Mouse (Mus musculus): ENCODE results near the gene Hist1h2ad.
"Not testable (repeated sequence)": the region's sequence is repeated elsewhere in the genome, so short reads cannot be mapped to it uniquely, and the experiment has no call there.

The Hist1h2ad gene

GRCm38 (mm10) chr13:23562699-23563462, 11.3 kb upstream of the Hist1h2ad start:
- no peak for DNase-seq (ENCODE audit: low read depth)

DNA sequence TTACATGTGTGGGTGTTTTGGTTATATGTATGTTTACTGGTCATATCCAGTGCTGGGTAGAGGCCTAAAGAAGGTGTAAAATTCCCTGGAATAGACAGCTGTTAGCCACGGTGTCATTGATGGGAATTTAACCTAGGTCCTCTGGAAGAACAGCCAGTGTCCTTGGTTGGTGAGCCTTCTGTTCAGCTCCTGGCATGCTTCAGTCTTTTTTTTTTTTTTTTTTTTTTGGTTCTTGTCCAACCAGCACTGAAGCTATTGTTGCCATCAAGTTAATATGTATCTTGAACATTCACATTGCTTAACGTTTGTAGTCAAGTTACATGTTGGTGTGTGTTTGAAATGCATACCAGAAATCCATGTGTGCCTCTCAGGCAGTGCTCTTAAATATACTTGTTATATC, 9.7 kb upstream of the Hist1h2ad start:
- no peak for DNase-seq (ENCODE audit: low read depth)

GRCm38 (mm10) chr13:23570261-23571021, 3.7 kb upstream of the Hist1h2ad start:
- DNase-seq (ENCODE audit: low read depth), result not testable (repeated sequence)

DNA sequence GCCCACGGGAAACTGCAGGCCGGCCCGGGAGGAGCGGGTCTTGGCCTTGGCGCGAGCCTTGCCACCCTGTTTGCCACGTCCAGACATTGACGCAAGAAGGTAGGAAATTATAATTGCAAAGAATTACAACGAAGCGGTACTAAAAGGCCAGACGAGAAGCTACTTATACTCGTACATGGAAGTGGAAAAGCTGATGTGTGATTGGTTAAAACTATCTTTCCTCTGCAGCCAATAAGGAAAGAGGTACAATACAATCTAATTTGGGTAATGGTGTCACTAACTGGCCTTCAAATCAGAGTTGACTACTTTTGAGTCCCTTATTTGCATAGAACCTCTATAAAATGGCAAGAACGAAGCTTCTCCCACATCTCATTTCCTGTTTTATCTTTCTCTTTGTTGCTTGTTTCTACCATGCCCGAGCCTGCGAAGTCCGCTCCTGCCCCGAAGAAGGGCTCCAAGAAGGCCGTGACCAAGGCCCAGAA, 3.1 kb upstream of the Hist1h2ad start, which contains the start of the genes Hist1h2ae and Hist1h2bg:
Hist1h2ae (minus strand) TSS at position 199 of the 482 bp plus-strand sequence.
Hist1h2bg (plus strand) TSS at position 375 of the 482 bp plus-strand sequence.
- peak; percentile 89 for DNase-seq (ENCODE audit: low read depth)

DNA sequence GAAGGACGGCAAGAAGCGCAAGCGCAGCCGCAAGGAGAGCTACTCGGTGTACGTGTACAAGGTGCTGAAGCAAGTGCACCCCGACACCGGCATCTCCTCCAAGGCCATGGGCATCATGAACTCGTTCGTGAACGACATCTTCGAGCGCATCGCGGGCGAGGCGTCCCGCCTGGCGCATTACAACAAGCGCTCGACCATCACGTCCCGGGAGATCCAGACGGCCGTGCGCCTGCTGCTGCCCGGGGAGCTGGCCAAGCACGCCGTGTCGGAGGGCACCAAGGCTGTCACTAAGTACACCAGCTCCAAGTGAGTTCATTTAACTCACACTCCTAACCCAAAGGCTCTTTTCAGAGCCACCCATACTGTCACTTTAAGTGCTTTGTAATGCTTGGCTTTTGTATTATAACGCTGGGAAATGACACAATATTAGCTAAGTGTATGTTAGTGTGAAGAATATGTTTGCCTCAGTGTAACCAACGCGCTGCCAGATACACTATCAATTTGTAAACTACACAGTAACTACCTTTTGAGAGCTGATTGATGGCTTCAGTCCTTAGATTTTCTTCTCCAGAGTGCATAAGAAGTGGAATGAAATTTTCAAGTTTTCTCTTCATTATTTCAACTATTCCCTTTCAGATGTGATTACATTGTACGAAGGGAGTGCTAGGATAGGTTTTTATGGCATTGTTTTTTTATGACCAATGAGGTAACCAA, 2.5 kb upstream of the Hist1h2ad start:
- not testable (repeated sequence) for DNase-seq (ENCODE audit: low read depth)

GRCm38 (mm10) chr13:23572218-23573033, 1.8 kb upstream of the Hist1h2ad start:
- DNase-seq (ENCODE audit: low read depth), result no peak

GRCm38 (mm10) chr13:23573034-23573897, 915 bp upstream of the Hist1h2ad start:
- DNase-seq (ENCODE audit: low read depth), result not testable (repeated sequence)

- not testable (repeated sequence) for DNase-seq (ENCODE audit: low read depth)
Measured at GRCm38 (mm10) chr13:23574546-23575170, 477 bp downstream of the Hist1h2ad start.

- DNase-seq (ENCODE audit: low read depth), result no peak
Measured at GRCm38 (mm10) chr13:23575271-23575851, 1.2 kb downstream of the Hist1h2ad start, which contains the start of gene Hist1h3d. Gene Hist1h3d, plus strand, starts transcription at chr13:23575763.

DNA sequence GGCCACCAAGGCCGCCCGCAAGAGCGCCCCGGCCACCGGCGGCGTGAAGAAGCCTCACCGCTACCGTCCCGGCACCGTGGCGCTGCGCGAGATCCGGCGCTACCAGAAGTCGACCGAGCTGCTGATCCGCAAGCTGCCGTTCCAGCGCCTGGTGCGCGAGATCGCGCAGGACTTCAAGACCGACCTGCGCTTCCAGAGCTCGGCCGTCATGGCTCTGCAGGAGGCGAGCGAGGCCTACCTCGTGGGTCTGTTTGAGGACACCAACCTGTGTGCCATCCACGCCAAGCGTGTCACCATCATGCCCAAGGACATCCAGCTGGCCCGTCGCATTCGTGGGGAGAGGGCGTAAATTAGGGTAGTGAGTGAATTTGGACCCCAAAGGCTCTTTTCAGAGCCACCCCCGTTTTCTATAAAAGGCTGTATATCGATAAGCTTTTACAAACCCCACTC, 1.7 kb downstream of the Hist1h2ad start:
- not testable (repeated sequence) for DNase-seq (ENCODE audit: low read depth)

GRCm38 (mm10) chr13:23576351-23576881, 2.2 kb downstream of the Hist1h2ad start:
- DNase-seq (ENCODE audit: low read depth), result no peak

DNA sequence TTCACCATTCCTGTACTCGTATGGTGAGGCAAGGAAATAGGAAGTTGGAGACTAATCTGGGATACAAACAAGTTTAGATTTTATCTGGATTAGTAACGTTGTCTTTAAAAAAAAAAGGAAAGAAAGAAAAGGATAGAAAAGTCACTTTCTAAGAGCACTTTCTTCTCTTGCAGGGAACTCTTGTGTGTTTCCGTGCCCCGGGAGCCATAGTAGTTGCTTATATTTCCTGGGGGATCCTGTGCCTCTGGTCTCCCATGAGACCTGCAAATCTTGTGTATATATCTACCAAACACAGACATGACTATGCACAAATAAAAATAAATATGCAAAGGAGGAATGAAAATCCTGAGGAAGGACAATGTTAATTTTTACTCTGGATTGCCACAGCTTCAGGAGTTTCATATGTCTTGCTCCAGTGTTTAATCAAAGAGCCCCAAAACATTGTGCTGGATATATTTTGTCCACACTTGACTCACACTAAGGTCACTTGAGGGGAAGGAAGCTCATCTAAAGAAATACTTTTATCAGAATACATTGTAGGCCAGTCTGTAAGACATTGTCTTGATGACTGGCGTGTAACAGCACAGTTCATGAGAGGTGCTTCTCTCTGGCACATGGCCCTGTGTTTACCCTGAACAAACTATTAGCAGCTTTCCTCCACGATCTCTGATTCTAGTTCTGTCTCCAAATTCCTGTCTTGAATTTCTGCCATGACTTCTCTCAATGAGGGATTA, 2.9 kb downstream of the Hist1h2ad start:
- no peak for DNase-seq (ENCODE audit: low read depth)

DNA sequence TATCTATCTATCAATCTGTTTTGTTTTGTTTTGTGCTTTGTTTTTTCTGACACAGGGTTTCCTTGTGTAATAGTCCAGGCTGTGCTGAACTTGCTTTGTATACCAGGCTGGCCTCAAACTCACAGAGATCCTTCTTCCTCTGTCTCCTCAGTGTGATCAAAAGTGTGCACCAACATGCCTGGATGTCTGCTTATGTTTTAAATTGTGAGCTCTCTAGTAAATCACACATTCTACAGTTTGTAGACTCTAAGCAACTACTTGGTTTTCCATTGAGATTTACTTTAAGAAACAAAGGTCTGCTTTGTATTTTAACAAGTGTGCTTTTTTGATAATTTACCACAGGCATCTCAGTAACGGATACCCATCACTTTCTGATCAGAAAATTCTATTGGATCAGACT, 3.7 kb downstream of the Hist1h2ad start:
- no peak for DNase-seq (ENCODE audit: low read depth)

- DNase-seq (ENCODE audit: low read depth), result peak; percentile 96
Measured at GRCm38 (mm10) chr13:23581408-23582218, 7.4 kb downstream of the Hist1h2ad start, which contains the start of gene Hist1h4d. Gene Hist1h4d, plus strand, starts transcription at chr13:23581598.

- no peak for DNase-seq (ENCODE audit: low read depth)
Measured at GRCm38 (mm10) chr13:23582219-23583056, 8.3 kb downstream of the Hist1h2ad start.

DNA sequence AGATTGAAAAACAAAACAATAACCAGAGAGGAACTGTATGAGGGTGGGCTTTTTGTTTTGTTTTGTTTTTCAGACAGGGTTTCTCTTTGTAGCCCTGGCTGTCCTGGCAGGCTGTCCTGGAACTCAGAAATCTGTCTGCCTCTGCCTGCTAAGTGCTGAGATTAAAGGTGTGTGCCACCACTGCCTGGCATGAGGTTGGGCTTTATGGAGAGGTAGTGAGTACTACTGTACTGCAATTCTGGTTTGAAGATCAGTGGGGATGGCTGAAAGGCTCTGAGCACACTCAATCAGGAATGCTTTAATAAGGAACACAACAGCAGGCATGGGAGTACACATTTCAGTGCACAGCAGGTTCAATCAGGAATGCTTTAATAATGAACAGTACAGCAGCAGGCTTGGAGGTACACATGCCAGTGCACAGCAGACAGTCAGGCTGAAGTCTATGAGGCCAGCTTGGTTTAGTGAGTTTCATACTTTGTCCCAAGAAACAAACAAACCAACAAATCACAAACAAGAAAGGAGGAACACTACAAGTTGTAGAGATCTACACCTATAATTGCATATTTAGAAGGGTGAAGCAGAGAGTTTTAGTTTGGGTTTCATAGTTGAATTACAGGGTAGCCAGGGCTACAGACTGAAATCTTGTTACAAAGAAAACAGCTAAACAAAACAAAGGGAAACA, 9.3 kb downstream of the Hist1h2ad start:
- DNase-seq (ENCODE audit: low read depth), result no peak
